Mouse (Mus musculus) erythroblast, embryonic 14.5 days (primary cell): ENCODE data around the gene Tmco1. TPM values are rescaled to one million over a fixed set of nuclear protein-coding genes. Genes with fewer than 3 reads are reported as not detected.
A peak's percentile ranks its signal among the peaks of the same experiment; 100 is the strongest.

Source experiments
- H3K27me3 ChIP-seq: 2 replicates; pipeline ENCODE4 v1.6.1; 2012; ENCODE audit warnings: inconsistent platforms; ENCODE audit not compliant: control insufficient read depth
- H3K36me3 ChIP-seq: 2 replicates; pipeline ENCODE4 v1.6.1; 2012; ENCODE audit warnings: mild to moderate bottlenecking, inconsistent platforms; ENCODE audit not compliant: control insufficient read depth
- H3K4me1 ChIP-seq: 2 replicates; pipeline ENCODE4 v1.6.1; 2012; ENCODE audit warnings: inconsistent platforms; ENCODE audit not compliant: control insufficient read depth
- H3K4me3 ChIP-seq: replicated peaks from 2 replicates; pipeline ENCODE3; 2012; ENCODE audit warnings: moderate library complexity, mild to moderate bottlenecking, inconsistent platforms
- H3K9me3 ChIP-seq: 2 replicates; pipeline ENCODE4 v1.6.1; 2012; ENCODE audit warnings: low read length, inconsistent platforms, mixed read lengths; ENCODE audit not compliant: control insufficient read depth
- GATA1 ChIP-seq: IDR thresholded peaks from 2 replicates; pipeline ENCODE4 v1.6.1; 2012; ENCODE audit warnings: low read length, inconsistent platforms, mixed read lengths
- TAL1 ChIP-seq: IDR thresholded peaks from 3 replicates; pipeline ENCODE4 v1.6.1; 2012; ENCODE audit warnings: low read length, inconsistent platforms, mixed read lengths
- polyA plus RNA-seq: library from polyadenylated mRNA; stranded (reverse); fragments of >175 nt; gene quantifications from 2 replicates; pipeline ENCODE4 v1.2.3, GENCODE M21; 2012

The Tmco1 gene
- polyA plus RNA-seq, 1 experiment = 2.5 TPM

GRCm38 (mm10) chr1:167378019-167378418 is 69.8 kb downstream of the Tmco1 start:
- Histone ChIP-seq H3K4me3 (no peak overlapping the region), H3K27me3 (no peaks in the 10 kb centered on the region), H3K36me3 (peaks cover 100% of the 10 kb centered on the region), H3K4me1 (peaks cover 95% of the 10 kb centered on the region), H3K9me3 (no peaks in the 10 kb centered on the region)
- no peak for TF ChIP-seq TAL1
- no peak for TF ChIP-seq GATA1

- H3K9me3 ChIP-seq = no peaks in the 10 kb centered on the region
- H3K27me3 ChIP-seq = no peaks in the 10 kb centered on the region
- no peak overlapping the region for H3K4me3 ChIP-seq
- H3K4me1 ChIP-seq = peaks cover 97% of the 10 kb centered on the region
- H3K36me3 ChIP-seq = peaks cover 97% of the 10 kb centered on the region
- no peak for TF ChIP-seq GATA1
- TF ChIP-seq TAL1 = no peak
These were observed 71.6 kb downstream of the Tmco1 start for GRCm38 (mm10) chr1:167379751-167380150.

GRCm38 (mm10) chr1:167380223-167380622 is 72.0 kb downstream of the Tmco1 start:
- H3K4me3 ChIP-seq = no peak overlapping the region
- no peaks in the 10 kb centered on the region for H3K9me3 ChIP-seq
- peaks cover 97% of the 10 kb centered on the region for H3K4me1 ChIP-seq
- TF ChIP-seq TAL1 = no peak
- no peak for TF ChIP-seq GATA1
- no peaks in the 10 kb centered on the region for H3K27me3 ChIP-seq
- H3K36me3 ChIP-seq = peaks cover 97% of the 10 kb centered on the region

GRCm38 (mm10) chr1:167381050-167382015 is 73.2 kb downstream of the Tmco1 start:
- Histone ChIP-seq H3K4me3 (peak overlapping the region; percentile 50), H3K27me3 (no peaks in the 10 kb centered on the region), H3K4me1 (peaks cover 98% of the 10 kb centered on the region), H3K36me3 (peaks cover 97% of the 10 kb centered on the region), H3K9me3 (no peaks in the 10 kb centered on the region)
- TF ChIP-seq TAL1 (no peak), GATA1 (no peak)

GRCm38 (mm10) chr1:167382316-167382715 is 74.1 kb downstream of the Tmco1 start:
- Histone ChIP-seq H3K4me3 (peak overlapping the region; percentile 50), H3K9me3 (no peaks in the 10 kb centered on the region), H3K36me3 (peaks cover 97% of the 10 kb centered on the region), H3K4me1 (peaks cover 98% of the 10 kb centered on the region), H3K27me3 (no peaks in the 10 kb centered on the region)
- TF ChIP-seq TAL1 (no peak), GATA1 (peak; percentile 11; the same call in 1 of the 2 replicates)

GRCm38 (mm10) chr1:167382763-167383162 is 74.6 kb downstream of the Tmco1 start:
- peaks cover 99% of the 10 kb centered on the region for H3K4me1 ChIP-seq
- TF ChIP-seq TAL1 = no peak
- TF ChIP-seq GATA1 = no peak

GRCm38 (mm10) chr1:167383178-167383577 is 75.0 kb downstream of the Tmco1 start:
- peaks cover 97% of the 10 kb centered on the region for H3K36me3 ChIP-seq
- H3K9me3 ChIP-seq = no peaks in the 10 kb centered on the region
- H3K4me3 ChIP-seq = peak overlapping the region; percentile 50
- H3K4me1 ChIP-seq = peaks cover 99% of the 10 kb centered on the region
- H3K27me3 ChIP-seq = no peaks in the 10 kb centered on the region
- TF ChIP-seq GATA1 (no peak), TAL1 (no peak)

More at GRCm38 (mm10) chr1:167382763-167383162, 74.6 kb downstream of the Tmco1 start:
- H3K36me3 ChIP-seq = peaks cover 97% of the 10 kb centered on the region
- H3K4me3 ChIP-seq = peak overlapping the region; percentile 50
- H3K9me3 ChIP-seq = no peaks in the 10 kb centered on the region
- H3K27me3 ChIP-seq = no peaks in the 10 kb centered on the region

Other genes with a start within 250 kb of the Tmco1 start
- gene Uck2, start 23.1 kb upstream of the Tmco1 start, polyA plus RNA-seq = 7.2 and 7.4 TPM in 2 replicates
- 2.2 and 2.6 TPM in 2 replicates for gene Aldh9a1, start 41.6 kb downstream of the Tmco1 start, polyA plus RNA-seq
- 58.2 and 125 TPM in 2 replicates for gene Mgst3, start 85.5 kb downstream of the Tmco1 start, polyA plus RNA-seq
- not detected in 2 replicates for gene Lrrc52, start 158.4 kb downstream of the Tmco1 start, polyA plus RNA-seq